Mouse (Mus musculus): ENCODE measurements around the gene Ncaph2. TPM values are rescaled to one million over a fixed set of nuclear protein-coding genes. Genes with fewer than 3 reads are reported as not detected.

Gene Ncaph2
- polyA plus RNA-seq, 1 experiment: 59.3 TPM

- Histone ChIP-seq H3K4me1 (ENCODE audit: control insufficient read depth, insufficient read depth, insufficient read length, low read length) (no peaks in the 10 kb centered on the region), H3K4me3 (ENCODE audit: insufficient read depth, low read depth, low read length) (no peak overlapping the region), H3K27ac (replicated peaks; ENCODE audit: low read depth, low read length) (no peak overlapping the region)
Measured at GRCm38 (mm10) chr15:89387127-89387526, 31.6 kb downstream of the Ncaph2 start.

GRCm38 (mm10) chr15:89390081-89390480 is 34.6 kb downstream of the Ncaph2 start:
- Histone ChIP-seq H3K4me1 (ENCODE audit: control insufficient read depth, insufficient read depth, insufficient read length, low read length) (no peaks in the 10 kb centered on the region), H3K4me3 (ENCODE audit: insufficient read depth, low read depth, low read length) (no peak overlapping the region), H3K27ac (replicated peaks; ENCODE audit: low read depth, low read length) (no peak overlapping the region)

- no peaks in the 10 kb centered on the region for H3K4me1 ChIP-seq (ENCODE audit: control insufficient read depth, insufficient read depth, insufficient read length, low read length)
- no peak overlapping the region for H3K4me3 ChIP-seq (ENCODE audit: insufficient read depth, low read depth, low read length)
- no peak overlapping the region for H3K27ac ChIP-seq (replicated peaks; ENCODE audit: low read depth, low read length)
Measured at GRCm38 (mm10) chr15:89396883-89397282, 41.4 kb downstream of the Ncaph2 start.

- no peaks in the 10 kb centered on the region for H3K4me1 ChIP-seq (ENCODE audit: control insufficient read depth, insufficient read depth, insufficient read length, low read length)
- no peak overlapping the region for H3K4me3 ChIP-seq (ENCODE audit: insufficient read depth, low read depth, low read length)
- no peak overlapping the region for H3K27ac ChIP-seq (replicated peaks; ENCODE audit: low read depth, low read length)
Measured at GRCm38 (mm10) chr15:89398146-89398545, 42.6 kb downstream of the Ncaph2 start.

GRCm38 (mm10) chr15:89399716-89400115 is 44.2 kb downstream of the Ncaph2 start:
- Histone ChIP-seq H3K27ac (replicated peaks; ENCODE audit: low read depth, low read length) (no peak overlapping the region), H3K4me3 (ENCODE audit: insufficient read depth, low read depth, low read length) (no peak overlapping the region), H3K4me1 (ENCODE audit: control insufficient read depth, insufficient read depth, insufficient read length, low read length) (no peaks in the 10 kb centered on the region)

GRCm38 (mm10) chr15:89402471-89402870 is 47.0 kb downstream of the Ncaph2 start:
- no peak overlapping the region for H3K27ac ChIP-seq (replicated peaks; ENCODE audit: low read depth, low read length)
- H3K4me1 ChIP-seq (ENCODE audit: control insufficient read depth, insufficient read depth, insufficient read length, low read length): no peaks in the 10 kb centered on the region
- no peak overlapping the region for H3K4me3 ChIP-seq (ENCODE audit: insufficient read depth, low read depth, low read length)

GRCm38 (mm10) chr15:89404831-89405623 is 49.5 kb downstream of the Ncaph2 start:
- no peak overlapping the region for H3K27ac ChIP-seq (replicated peaks; ENCODE audit: low read depth, low read length)
- H3K4me3 ChIP-seq (ENCODE audit: insufficient read depth, low read depth, low read length): no peak overlapping the region
- H3K4me1 ChIP-seq (ENCODE audit: control insufficient read depth, insufficient read depth, insufficient read length, low read length): no peaks in the 10 kb centered on the region

GRCm38 (mm10) chr15:89406691-89407090 is 51.2 kb downstream of the Ncaph2 start:
- Histone ChIP-seq H3K4me1 (ENCODE audit: control insufficient read depth, insufficient read depth, insufficient read length, low read length) (no peaks in the 10 kb centered on the region), H3K27ac (replicated peaks; ENCODE audit: low read depth, low read length) (no peak overlapping the region), H3K4me3 (ENCODE audit: insufficient read depth, low read depth, low read length) (no peak overlapping the region)

GRCm38 (mm10) chr15:89410118-89410517 is 54.6 kb downstream of the Ncaph2 start, which contains the start of gene Syce3:
Gene Syce3, minus strand, starts transcription at chr15:89410503.
- Histone ChIP-seq H3K27ac (replicated peaks; ENCODE audit: low read depth, low read length) (no peak within 1 kb of the TSS), H3K4me3 (ENCODE audit: insufficient read depth, low read depth, low read length) (no peak within 1 kb of the TSS), H3K4me1 (ENCODE audit: control insufficient read depth, insufficient read depth, insufficient read length, low read length) (no peaks in the 10 kb centered on the region)

GRCm38 (mm10) chr15:89415282-89415681 is 59.8 kb downstream of the Ncaph2 start:
- Histone ChIP-seq H3K27ac (replicated peaks; ENCODE audit: low read depth, low read length) (0 out of 2 replicates have a peak overlapping the region, but pooled peaks have one; percentile 1), H3K4me1 (ENCODE audit: control insufficient read depth, insufficient read depth, insufficient read length, low read length) (0 out of 2 replicates have a peak, but pooled peaks cover 2% of the 10 kb centered on the region), H3K4me3 (ENCODE audit: insufficient read depth, low read depth, low read length) (no peak overlapping the region)

- Histone ChIP-seq H3K4me3 (ENCODE audit: insufficient read depth, low read depth, low read length) (peak overlapping the region; percentile 19), H3K27ac (replicated peaks; ENCODE audit: low read depth, low read length) (peak overlapping the region; percentile 54), H3K4me1 (ENCODE audit: control insufficient read depth, insufficient read depth, insufficient read length, low read length) (peaks cover 5% of the 10 kb centered on the region; the same call in 1 of the 2 replicates)
Measured at GRCm38 (mm10) chr15:89421938-89422337, 66.4 kb downstream of the Ncaph2 start.

Other genes starting within 250 kb of the Ncaph2 start
- 3.9 and 6.1 TPM in 2 replicates for gene Tubgcp6, start 232.6 kb upstream of the Ncaph2 start, polyA plus RNA-seq (2012; ENCODE audit: insufficient read depth, insufficient read length, missing spikeins)
- 4.6 and 6.8 TPM in 2 replicates for gene Hdac10, start 227.0 kb upstream of the Ncaph2 start, polyA plus RNA-seq (2012; ENCODE audit: insufficient read depth, insufficient read length, missing spikeins)
- 6.6 and 7.5 TPM in 2 replicates for gene Mapk12, start 215.0 kb upstream of the Ncaph2 start, polyA plus RNA-seq (2012; ENCODE audit: insufficient read depth, insufficient read length, missing spikeins)
- 1.1 and 2.5 TPM in 2 replicates for gene Mapk11, start 206.1 kb upstream of the Ncaph2 start, polyA plus RNA-seq (2012; ENCODE audit: insufficient read depth, insufficient read length, missing spikeins)
- 5.4 and 7.5 TPM in 2 replicates for gene Plxnb2, start 174.9 kb upstream of the Ncaph2 start, polyA plus RNA-seq (2012; ENCODE audit: insufficient read depth, insufficient read length, missing spikeins)
- gene Dennd6b, start 159.2 kb upstream of the Ncaph2 start, polyA plus RNA-seq (2012; ENCODE audit: insufficient read depth, insufficient read length, missing spikeins): 1.8 and 2.2 TPM in 2 replicates
- gene Ppp6r2, start 144.2 kb upstream of the Ncaph2 start, polyA plus RNA-seq (2012; ENCODE audit: insufficient read depth, insufficient read length, missing spikeins): 23.0 and 25.7 TPM in 2 replicates
- 23.6 and 24.4 TPM in 2 replicates for gene Sbf1, start 40.4 kb upstream of the Ncaph2 start, polyA plus RNA-seq (2012; ENCODE audit: insufficient read depth, insufficient read length, missing spikeins)
- gene Adm2, start 33.0 kb upstream of the Ncaph2 start, polyA plus RNA-seq (2012; ENCODE audit: insufficient read depth, insufficient read length, missing spikeins): not detected in 2 replicates
- not detected in 2 replicates for gene Miox, start 21.3 kb upstream of the Ncaph2 start, polyA plus RNA-seq (2012; ENCODE audit: insufficient read depth, insufficient read length, missing spikeins)
- gene Lmf2, start 60 bp upstream of the Ncaph2 start, polyA plus RNA-seq (2012; ENCODE audit: insufficient read depth, insufficient read length, missing spikeins): 10.6 and 12.7 TPM in 2 replicates
- gene Sco2, start 18.1 kb downstream of the Ncaph2 start, polyA plus RNA-seq (2012; ENCODE audit: insufficient read depth, insufficient read length, missing spikeins): 22.7 and 24.0 TPM in 2 replicates
- gene Tymp, start 21.3 kb downstream of the Ncaph2 start, polyA plus RNA-seq (2012; ENCODE audit: insufficient read depth, insufficient read length, missing spikeins): 0.55 TPM in 1 of 2 replicates, not detected in the other
- gene Odf3b, start 23.6 kb downstream of the Ncaph2 start, polyA plus RNA-seq (2012; ENCODE audit: insufficient read depth, insufficient read length, missing spikeins): not detected in 2 replicates
- not detected in 2 replicates for gene Klhdc7b, start 29.2 kb downstream of the Ncaph2 start, polyA plus RNA-seq (2012; ENCODE audit: insufficient read depth, insufficient read length, missing spikeins)
- gene Syce3, start 54.8 kb downstream of the Ncaph2 start, polyA plus RNA-seq (2012; ENCODE audit: insufficient read depth, insufficient read length, missing spikeins): not detected in 2 replicates
- gene Cpt1b, start 70.1 kb downstream of the Ncaph2 start, polyA plus RNA-seq (2012; ENCODE audit: insufficient read depth, insufficient read length, missing spikeins): 440 and 455 TPM in 2 replicates
- gene C730034F03Rik, start 73.9 kb downstream of the Ncaph2 start, polyA plus RNA-seq (2012; ENCODE audit: insufficient read depth, insufficient read length, missing spikeins): 1.1 and 2.4 TPM in 2 replicates
- gene Gm44502, start 74.0 kb downstream of the Ncaph2 start, polyA plus RNA-seq (2012; ENCODE audit: insufficient read depth, insufficient read length, missing spikeins): 2.1 and 11.4 TPM in 2 replicates
- gene Chkb, start 74.2 kb downstream of the Ncaph2 start, polyA plus RNA-seq (2012; ENCODE audit: insufficient read depth, insufficient read length, missing spikeins): 151 and 203 TPM in 2 replicates
- not detected in 2 replicates for gene Mapk8ip2, start 98.2 kb downstream of the Ncaph2 start, polyA plus RNA-seq (2012; ENCODE audit: insufficient read depth, insufficient read length, missing spikeins)
- gene Arsa, start 121.7 kb downstream of the Ncaph2 start, polyA plus RNA-seq (2012; ENCODE audit: insufficient read depth, insufficient read length, missing spikeins): 17.2 and 24.2 TPM in 2 replicates
- 6.8 and 15.5 TPM in 2 replicates for gene Shank3, start 143.9 kb downstream of the Ncaph2 start, polyA plus RNA-seq (2012; ENCODE audit: insufficient read depth, insufficient read length, missing spikeins)
- gene Acr, start 212.6 kb downstream of the Ncaph2 start, polyA plus RNA-seq (2012; ENCODE audit: insufficient read depth, insufficient read length, missing spikeins): not detected in 2 replicates
- gene Rabl2, start 236.2 kb downstream of the Ncaph2 start, polyA plus RNA-seq (2012; ENCODE audit: insufficient read depth, insufficient read length, missing spikeins): 2.7 and 4.4 TPM in 2 replicates

All from brown adipose tissue, adult 24 weeks (tissue).